Mouse (Mus musculus) hindbrain, postnatal 0 days (tissue): Measurements from ENCODE around the gene Olfr283. TPM values are rescaled to one million over a fixed set of nuclear protein-coding genes. Genes with fewer than 3 reads are reported as not detected.

Source experiments
- ATAC-seq: fragments of 200-750 bp; cut with Nextera tagmentation; 2 replicates; pipeline ENCODE4 v1.8.0; 2017; ENCODE audit warnings: mild to moderate bottlenecking, moderate TSS enrichment, moderate library complexity
- DNase-seq: peaks from one replicate; pipeline ENCODE4 v3.0.0-alpha.2; 2015; ENCODE audit warnings: low spot score
- H3K27ac ChIP-seq: fragments of 300-500 bp; sonication (generic); 2 replicates; pipeline ENCODE4 v1.5.1; 2014; ENCODE audit warnings: mild to moderate bottlenecking
- H3K27me3 ChIP-seq: fragments of 300-500 bp; sonication (generic); 2 replicates; pipeline ENCODE4 v1.6.1; 2014; ENCODE audit warnings: low read length, mixed read lengths; ENCODE audit not compliant: insufficient read depth
- H3K36me3 ChIP-seq: fragments of 300-500 bp; sonication (generic); 2 replicates; pipeline ENCODE4 v1.6.1; 2014; ENCODE audit warnings: low read length, mixed read lengths; ENCODE audit not compliant: insufficient read depth
- H3K4me1 ChIP-seq: fragments of 300-500 bp; sonication (generic); 2 replicates; pipeline ENCODE4 v1.6.1; 2014; ENCODE audit warnings: antibody characterized with exemption, low read length, mixed read lengths; ENCODE audit not compliant: insufficient read depth
- H3K4me2 ChIP-seq: fragments of 300-500 bp; sonication (generic); 2 replicates; pipeline ENCODE4 v1.6.1; 2014; ENCODE audit warnings: low read depth, mild to moderate bottlenecking, low read length, moderate library complexity, mixed read lengths
- H3K4me3 ChIP-seq: fragments of 300-500 bp; sonication (generic); 2 replicates; pipeline ENCODE4 v1.5.1; 2014; ENCODE audit warnings: low read length
- H3K9ac ChIP-seq: fragments of 300-500 bp; sonication (generic); replicated peaks from 2 replicates; pipeline ENCODE4 v1.6.1; 2014; ENCODE audit warnings: mild to moderate bottlenecking, low read length, moderate library complexity, mixed read lengths
- H3K9me3 ChIP-seq: fragments of 300-500 bp; sonication (generic); 2 replicates; pipeline ENCODE4 v1.6.1; 2016; ENCODE audit warnings: low read length, mixed read lengths
- CTCF ChIP-seq: IDR thresholded peaks from 2 replicates; pipeline ENCODE4 v1.5.1; 2016; ENCODE audit warnings: antibody characterized with exemption, control low read depth, low read depth
- WGBS: fragments of 180-500 bp; shearing (Covaris S2); extraction: QIAGEN DNeasy Blood & Tissue Kit; methylation state at CpG from one replicate; pipeline ENCODE4 v1.1.7; 2014; 5-methylcytosine and 5-hydroxymethylcytosine counted together
- polyA plus RNA-seq: library from polyadenylated mRNA; unstranded; fragments of >200 nt; fragmentation: Nextera tagmentation; extraction: Ambion mirVana; gene quantifications from 2 replicates; pipeline ENCODE4 v1.2.1, GENCODE M21; 2015
- total RNA-seq: library from RNA; depleted of rRNA; stranded (reverse); fragments of >200 nt; gene quantifications from 2 replicates; pipeline ENCODE4 v1.2.3, GENCODE M21; 2014; rRNA removed

Gene Olfr283
- total and polyA plus RNA-seq, 2 experiments from 2014 or later, result not detected

- Histone ChIP-seq H3K4me1 (no peaks in the 10 kb centered on the region), H3K4me2 (no peak overlapping the region), H3K27me3 (no peaks in the 10 kb centered on the region), H3K36me3 (no peaks in the 10 kb centered on the region), H3K27ac (no peak overlapping the region), H3K9me3 (no peaks in the 10 kb centered on the region), H3K4me3 (no peak overlapping the region), H3K9ac (no peak overlapping the region)
- DNase-seq (no peak), ATAC-seq (no peak)
- 69% methylated on average over 10 of the region's 10 CpGs for whole genome bisulfite sequencing
- TF ChIP-seq CTCF, result no peak
Measured at GRCm38 (mm10) chr15:98391081-98391902, 10.5 kb upstream of the Olfr283 start.

- peak; percentile 96 for TF ChIP-seq CTCF
- no peaks in the 10 kb centered on the region for H3K9me3 ChIP-seq
- H3K4me2 ChIP-seq, result no peak overlapping the region
- no peaks in the 10 kb centered on the region for H3K4me1 ChIP-seq
- ATAC-seq (peak; percentile 49; the same call in 1 of the 2 replicates), DNase-seq (peak; percentile 86)
- H3K36me3 ChIP-seq, result no peaks in the 10 kb centered on the region
- WGBS, result 30% methylated on average over 7 of the region's 7 CpGs
- H3K9ac ChIP-seq, result no peak overlapping the region
- H3K4me3 ChIP-seq, result no peak overlapping the region
- H3K27me3 ChIP-seq, result no peaks in the 10 kb centered on the region
- no peak overlapping the region for H3K27ac ChIP-seq
Measured at GRCm38 (mm10) chr15:98389796-98390195, 9.1 kb upstream of the Olfr283 start.

GRCm38 (mm10) chr15:98387621-98388020 is 6.9 kb upstream of the Olfr283 start:
- Histone ChIP-seq H3K27me3 (no peaks in the 10 kb centered on the region), H3K9ac (no peak overlapping the region), H3K9me3 (no peaks in the 10 kb centered on the region), H3K4me3 (no peak overlapping the region), H3K27ac (no peak overlapping the region), H3K36me3 (no peaks in the 10 kb centered on the region), H3K4me1 (no peaks in the 10 kb centered on the region), H3K4me2 (no peak overlapping the region)
- ATAC-seq (no peak), DNase-seq (no peak)
- no peak for TF ChIP-seq CTCF
- WGBS, result 85% methylated on average over 2 of the region's 2 CpGs

- Histone ChIP-seq H3K27ac (no peak overlapping the region), H3K27me3 (no peaks in the 10 kb centered on the region), H3K36me3 (no peaks in the 10 kb centered on the region), H3K9ac (no peak overlapping the region), H3K4me3 (no peak overlapping the region), H3K4me2 (no peak overlapping the region), H3K4me1 (no peaks in the 10 kb centered on the region), H3K9me3 (no peaks in the 10 kb centered on the region)
- DNase-seq, result no peak
- TF ChIP-seq CTCF, result no peak
- WGBS, result 93% methylated on average over 13 of the region's 13 CpGs
- ATAC-seq, result no peak
Measured at GRCm38 (mm10) chr15:98378209-98378608, 2.5 kb downstream of the Olfr283 start.

- Histone ChIP-seq H3K27me3 (no peaks in the 10 kb centered on the region), H3K4me2 (no peak within 1 kb of the TSS), H3K27ac (no peak within 1 kb of the TSS), H3K4me3 (no peak within 1 kb of the TSS), H3K9me3 (no peaks in the 10 kb centered on the region), H3K4me1 (no peaks in the 10 kb centered on the region), H3K9ac (no peak within 1 kb of the TSS), H3K36me3 (no peaks in the 10 kb centered on the region)
- DNase-seq, result no peak
- TF ChIP-seq CTCF, result no peak
- WGBS, result 85% methylated on average over 8 of the region's 8 CpGs
- ATAC-seq, result no peak
Measured at GRCm38 (mm10) chr15:98340887-98341286, 39.9 kb downstream of the Olfr283 start, which contains the start of gene Olfr284. Gene Olfr284 (minus strand): TSS chr15:98340987.

Other genes starting within 250 kb of the Olfr283 start
- gene Asb8, start 215.3 kb downstream of the Olfr283 start, total RNA-seq, result 53.3 and 71.5 TPM in 2 replicates
- gene Asb8, start 215.3 kb downstream of the Olfr283 start, polyA plus RNA-seq, result 52.3 and 55.9 TPM in 2 replicates
- gene Ccdc184, start 213.8 kb downstream of the Olfr283 start, total RNA-seq, result 107 and 116 TPM in 2 replicates
- gene Ccdc184, start 213.8 kb downstream of the Olfr283 start, polyA plus RNA-seq, result 90.4 and 98.0 TPM in 2 replicates
- gene Olfr288, start 185.4 kb downstream of the Olfr283 start, total RNA-seq, result not detected in 2 replicates
- not detected in 2 replicates for gene Olfr288, start 185.4 kb downstream of the Olfr283 start, polyA plus RNA-seq
- gene Gm44579, start 160.0 kb downstream of the Olfr283 start, total RNA-seq, result not detected in 2 replicates
- gene Gm44579, start 160.0 kb downstream of the Olfr283 start, polyA plus RNA-seq, result 0.08 and 0.28 TPM in 2 replicates
- 2.0 and 5.4 TPM in 2 replicates for gene Olfr287, start 159.9 kb downstream of the Olfr283 start, total RNA-seq
- 2.0 and 2.3 TPM in 2 replicates for gene Olfr287, start 159.9 kb downstream of the Olfr283 start, polyA plus RNA-seq
- gene Olfr286, start 146.5 kb downstream of the Olfr283 start, total RNA-seq, result 0.26 TPM in 1 of 2 replicates, not detected in the other
- not detected in 2 replicates for gene Olfr286, start 146.5 kb downstream of the Olfr283 start, polyA plus RNA-seq
- not detected in 2 replicates for gene H1fnt, start 123.7 kb downstream of the Olfr283 start, total RNA-seq
- not detected in 2 replicates for gene H1fnt, start 123.7 kb downstream of the Olfr283 start, polyA plus RNA-seq
- 11.2 and 15.1 TPM in 2 replicates for gene Zfp641, start 84.8 kb downstream of the Olfr283 start, total RNA-seq
- gene Zfp641, start 84.8 kb downstream of the Olfr283 start, polyA plus RNA-seq, result 7.3 and 9.0 TPM in 2 replicates
- not detected in 2 replicates for gene Olfr285, start 63.6 kb downstream of the Olfr283 start, total RNA-seq
- not detected in 2 replicates for gene Olfr285, start 63.6 kb downstream of the Olfr283 start, polyA plus RNA-seq
- not detected in 2 replicates for gene Olfr284, start 40.0 kb downstream of the Olfr283 start, total RNA-seq
- gene Olfr284, start 40.0 kb downstream of the Olfr283 start, polyA plus RNA-seq, result not detected in 2 replicates
- not detected in 2 replicates for gene Olfr282, start 50.3 kb upstream of the Olfr283 start, total RNA-seq
- gene Olfr282, start 50.3 kb upstream of the Olfr283 start, polyA plus RNA-seq, result not detected in 2 replicates
- not detected in 2 replicates for gene Olfr281, start 71.6 kb upstream of the Olfr283 start, total RNA-seq
- not detected in 2 replicates for gene Olfr281, start 71.6 kb upstream of the Olfr283 start, polyA plus RNA-seq
- gene OR5BS1P, start 89.0 kb upstream of the Olfr283 start, total RNA-seq, result not detected in 2 replicates
- gene OR5BS1P, start 89.0 kb upstream of the Olfr283 start, polyA plus RNA-seq, result not detected in 2 replicates
- gene Lalba, start 101.8 kb upstream of the Olfr283 start, total RNA-seq, result not detected in 2 replicates
- not detected in 2 replicates for gene Lalba, start 101.8 kb upstream of the Olfr283 start, polyA plus RNA-seq
- gene Olfr279, start 111.5 kb upstream of the Olfr283 start, total RNA-seq, result not detected in 2 replicates
- not detected in 2 replicates for gene Olfr279, start 111.5 kb upstream of the Olfr283 start, polyA plus RNA-seq
- gene Kansl2, start 153.3 kb upstream of the Olfr283 start, total RNA-seq, result 53.3 and 69.6 TPM in 2 replicates
- gene Kansl2, start 153.3 kb upstream of the Olfr283 start, polyA plus RNA-seq, result 95.1 and 96.8 TPM in 2 replicates
- 31.2 and 42.4 TPM in 2 replicates for gene Ccnt1, start 190.0 kb upstream of the Olfr283 start, total RNA-seq
- 42.7 and 42.9 TPM in 2 replicates for gene Ccnt1, start 190.0 kb upstream of the Olfr283 start, polyA plus RNA-seq
- gene 4930415O20Rik, start 190.1 kb upstream of the Olfr283 start, total RNA-seq, result not detected in 2 replicates
- not detected in 2 replicates for gene 4930415O20Rik, start 190.1 kb upstream of the Olfr283 start, polyA plus RNA-seq
- 35.1 and 43.2 TPM in 2 replicates for gene Adcy6, start 229.1 kb upstream of the Olfr283 start, total RNA-seq
- 5.8 and 6.2 TPM in 2 replicates for gene Adcy6, start 229.1 kb upstream of the Olfr283 start, polyA plus RNA-seq
- gene Cacnb3, start 249.9 kb upstream of the Olfr283 start, total RNA-seq, result 166 and 183 TPM in 2 replicates
- 75.0 and 83.1 TPM in 2 replicates for gene Cacnb3, start 249.9 kb upstream of the Olfr283 start, polyA plus RNA-seq